ENCODE assay signal across 7 mouse cellular contexts in genomic region chr2:128122491-128122890, GRCm38 (mm10). TPM values are rescaled to one million over a fixed set of nuclear protein-coding genes. Genes with fewer than 3 reads are reported as not detected.
DNase-seq lines count a peak whose midpoint lies in the region; ATAC-seq and TF ChIP-seq lines count a peak whose summit lies in the region.

No protein-coding gene starts in this region.

- H3K9me3 ChIP-seq in MEL (replicated peaks; ENCODE audit: insufficient read depth, low read length), result no peaks in the 10 kb centered on the region
- no peaks in the 10 kb centered on the region for H3K9me3 ChIP-seq in forebrain, postnatal 0 days (ENCODE audit: low read length)
- no peaks in the 10 kb centered on the region for H3K9me3 ChIP-seq in hindbrain, embryonic 14.5 days (ENCODE audit: control insufficient read depth, low read length)

- TF ChIP-seq RAD21 in MEL (IDR thresholded peaks at IDR 0.05; ENCODE audit: low read depth, low read length), result peak; percentile 81

- DNase-seq in MEL (ENCODE audit: low read depth, low spot score), result peak; percentile 79
- peak; percentile 85 for DNase-seq in brain, embryonic 14.5 days (ENCODE audit: low read depth)
- DNase-seq in forebrain, postnatal 0 days, result peak; percentile 80
- DNase-seq in hindbrain, embryonic 14.5 days (ENCODE audit: low spot score), result peak; percentile 67
- DNase-seq in left cerebral cortex, postnatal 4 days, result peak; percentile 69
- peak; percentile 80 for DNase-seq in mesoderm, embryonic 11.5 days (ENCODE audit: low read depth, low spot score)
- peak; percentile 58 for DNase-seq in right cerebral cortex, postnatal 4 days

- 4% methylated on average over 9 of the region's 9 CpGs for WGBS in forebrain, postnatal 0 days
- 1% methylated on average over 9 of the region's 9 CpGs for WGBS in hindbrain, embryonic 14.5 days

- intact Hi-C loops in left cerebral cortex, postnatal 4 days (cut with DNase I), result loop anchor here (2.0 to 5.0 kb wide), 3 partner anchors 230 to 450 kb away; no protein-coding TSS in a partner anchor

- H3K36me3 ChIP-seq in MEL (ENCODE audit: control insufficient read depth in 1 of 2, insufficient read depth in 2 of 2, low read length in 2 of 2), result no peaks in the 10 kb centered on the region; a peak in 1 of 4 replicates
- no peaks in the 10 kb centered on the region for H3K36me3 ChIP-seq in forebrain, postnatal 0 days (ENCODE audit: insufficient read depth)
- no peaks in the 10 kb centered on the region for H3K36me3 ChIP-seq in hindbrain, embryonic 14.5 days (replicated peaks; ENCODE audit: control insufficient read depth, insufficient read depth)

- TF ChIP-seq POLR2A in MEL (IDR thresholded peaks at IDR 0.05; ENCODE audit: control insufficient read depth in 1 of 2, insufficient read depth in 1 of 2, low read depth in 1 of 2, low read length in 2 of 2, poor library complexity in 1 of 2), result no peak
- TF ChIP-seq POLR2A in brain, embryonic 14.5 days (IDR thresholded peaks at IDR 0.05; ENCODE audit: borderline replicate concordance, extremely low read depth, insufficient read depth, insufficient read length, poor library complexity, severe bottlenecking), result no peak

- no peak overlapping the region for H3K4me3 ChIP-seq in MEL (ENCODE audit: control insufficient read depth in 1 of 2, insufficient read depth in 1 of 2, low read depth in 2 of 2, low read length in 2 of 2)
- H3K4me3 ChIP-seq in forebrain, postnatal 0 days (ENCODE audit: low read depth, low read length), result 0 out of 2 replicates have a peak overlapping the region, but pooled peaks have one; percentile 21
- peak overlapping the region; percentile 77 for H3K4me3 ChIP-seq in hindbrain, embryonic 14.5 days (replicated peaks; ENCODE audit: low read length)

- H3K79me2 ChIP-seq in MEL (ENCODE audit: control insufficient read depth, insufficient read depth, low read length, poor library complexity), result no peaks in the 10 kb centered on the region

- no peaks in the 10 kb centered on the region for H3K27me3 ChIP-seq in MEL (ENCODE audit: control insufficient read depth in 1 of 2, insufficient read depth in 2 of 2, low read length in 2 of 2)
- H3K27me3 ChIP-seq in forebrain, postnatal 0 days (ENCODE audit: insufficient read depth, low read length), result peaks cover 32% of the 10 kb centered on the region
- H3K27me3 ChIP-seq in hindbrain, embryonic 14.5 days (ENCODE audit: control insufficient read depth, insufficient read depth, low read length), result peaks cover 36% of the 10 kb centered on the region

- peak overlapping the region; percentile 38; the same call in 1 of the 2 replicates for H3K9ac ChIP-seq in MEL (ENCODE audit: control insufficient read depth, low read depth, low read length, poor library complexity, severe bottlenecking)
- H3K9ac ChIP-seq in forebrain, postnatal 0 days, result no peak overlapping the region
- no peak overlapping the region for H3K9ac ChIP-seq in hindbrain, embryonic 14.5 days

- no peak for TF ChIP-seq EP300 in MEL (IDR thresholded peaks at IDR 0.05; ENCODE audit: low read depth in 1 of 2, low read length in 2 of 2)

- TF ChIP-seq CTCF in MEL (IDR thresholded peaks at IDR 0.05 in 2 of 3, conservative IDR thresholded peaks at IDR 0.05 in 1 of 3; ENCODE audit: control insufficient read depth in 1 of 3, insufficient read depth in 1 of 3, low read depth in 2 of 3, low read length in 3 of 3, poor library complexity in 1 of 3, severe bottlenecking in 1 of 3), result peak; percentile 53 to 83 (median 67)
- peak; percentile 84; the same call in 1 of the 2 replicates for TF ChIP-seq CTCF in brain, embryonic 14.5 days (IDR thresholded peaks at IDR 0.05; ENCODE audit: borderline replicate concordance, extremely low read depth, insufficient read depth, insufficient read length)
- peak; percentile 93 for TF ChIP-seq CTCF in forebrain, postnatal 0 days (IDR thresholded peaks at IDR 0.05; ENCODE audit: low read depth)

- H3K27ac ChIP-seq in MEL (ENCODE audit: control insufficient read depth, low read depth, low read length), result no peak overlapping the region
- no peak overlapping the region for H3K27ac ChIP-seq in forebrain, postnatal 0 days (ENCODE audit: low read depth, low read length)
- no peak overlapping the region for H3K27ac ChIP-seq in hindbrain, embryonic 14.5 days

- H3K4me1 ChIP-seq in MEL (ENCODE audit: control insufficient read depth in 1 of 2, insufficient read depth in 2 of 2, low read length in 2 of 2), result peaks cover 0 to 5% of the 10 kb centered on the region in 2 experiments; a peak in 1 of 4 replicates
- peaks cover 9% of the 10 kb centered on the region for H3K4me1 ChIP-seq in forebrain, postnatal 0 days (ENCODE audit: insufficient read depth)
- peaks cover 26% of the 10 kb centered on the region for H3K4me1 ChIP-seq in hindbrain, embryonic 14.5 days (replicated peaks; ENCODE audit: control insufficient read depth, insufficient read depth, low read length)

- H3K4me2 ChIP-seq in forebrain, postnatal 0 days (ENCODE audit: low read depth), result peak overlapping the region; percentile 35
- H3K4me2 ChIP-seq in hindbrain, embryonic 14.5 days (replicated peaks), result peak overlapping the region; percentile 89

- no peak for ATAC-seq in forebrain, postnatal 0 days
- no peak for ATAC-seq in hindbrain, embryonic 14.5 days (ENCODE audit: low FRiP score)

TF ChIP-seq in MEL, 35 proteins besides CTCF, POLR2A, EP300 and RAD21:
- TF ChIP-seq UBTF (IDR thresholded peaks at IDR 0.05; ENCODE audit: borderline replicate concordance, insufficient read depth, low read depth, low read length), result no peak
- 0 out of 2 replicates have a peak, but pooled peaks have one; percentile 26 for TF ChIP-seq SIN3A (IDR thresholded peaks at IDR 0.05; ENCODE audit: low read length)
- no peak for TF ChIP-seq JUND (IDR thresholded peaks at IDR 0.05; ENCODE audit: low read depth, low read length)
- TF ChIP-seq CHD2 (IDR thresholded peaks at IDR 0.05; ENCODE audit: low read length), result no peak
- no peak for TF ChIP-seq TCF12 (IDR thresholded peaks at IDR 0.05; ENCODE audit: low read depth, low read length)
- TF ChIP-seq MAFK (IDR thresholded peaks at IDR 0.05; ENCODE audit: borderline replicate concordance, low read depth, low read length), result no peak
- TF ChIP-seq GATA1 (IDR thresholded peaks at IDR 0.05; ENCODE audit: low read depth, low read length), result no peak
- no peak for TF ChIP-seq E2F4 (IDR thresholded peaks at IDR 0.05; ENCODE audit: borderline replicate concordance, low read depth, low read length)
- TF ChIP-seq ZNF384 (IDR thresholded peaks at IDR 0.05; ENCODE audit: low read depth, low read length), result no peak
- no peak for TF ChIP-seq POLR2AphosphoS5 (IDR thresholded peaks at IDR 0.05; ENCODE audit: borderline replicate concordance, low read depth, low read length)
- no peak for TF ChIP-seq MAZ (IDR thresholded peaks at IDR 0.05; ENCODE audit: low read depth, low read length)
- TF ChIP-seq MYC (IDR thresholded peaks at IDR 0.05; ENCODE audit: low read depth, low read length), result no peak
- no peak for TF ChIP-seq BHLHE40 (IDR thresholded peaks at IDR 0.05; ENCODE audit: borderline replicate concordance, low read depth, low read length)
- no peak for TF ChIP-seq RCOR1 (IDR thresholded peaks at IDR 0.05; ENCODE audit: low read depth, low read length)
- no peak for TF ChIP-seq TBP (IDR thresholded peaks at IDR 0.05; ENCODE audit: low read depth, low read length)
- no peak for TF ChIP-seq MXI1 (IDR thresholded peaks at IDR 0.05; ENCODE audit: low read depth, low read length)
- TF ChIP-seq SMC3 (IDR thresholded peaks at IDR 0.05; ENCODE audit: low read depth, low read length), result peak; percentile 96
- TF ChIP-seq KAT2A (conservative IDR thresholded peaks at IDR 0.05; ENCODE audit: low read depth, low read length), result no peak
- TF ChIP-seq GABPA (IDR thresholded peaks at IDR 0.05; ENCODE audit: low read depth, low read length), result no peak
- no peak for TF ChIP-seq MYB (IDR thresholded peaks at IDR 0.05; ENCODE audit: low read depth, low read length)
- TF ChIP-seq ELF1 (IDR thresholded peaks at IDR 0.05; ENCODE audit: low read depth, low read length), result no peak
- no peak for TF ChIP-seq ZKSCAN1 (IDR thresholded peaks at IDR 0.05; ENCODE audit: low read depth, low read length)
- TF ChIP-seq POLR2AphosphoS2 (IDR thresholded peaks at IDR 0.05; ENCODE audit: low read length), result no peak
- no peak for TF ChIP-seq NRF1 (IDR thresholded peaks at IDR 0.05; ENCODE audit: insufficient read depth, low read depth, low read length, poor library complexity, severe bottlenecking)
- TF ChIP-seq USF2 (IDR thresholded peaks at IDR 0.05; ENCODE audit: borderline replicate concordance in 1 of 2, insufficient read depth in 1 of 2, low read depth in 1 of 2, low read length in 2 of 2), result no peak
- TF ChIP-seq ZC3H11A (IDR thresholded peaks at IDR 0.05; ENCODE audit: low read depth, low read length), result peak; percentile 85

RNA-seq across cellular contexts. Expression of gene Bcl2l11, which starts 3.3 kb away (rescaled TPM):
- 1.6 and 2.3 TPM in 2 replicates for total RNA-seq in MEL (2012; rRNA removed)
- 1 to 10 TPM in 1 of 2 experiments, not detected in 1; 6.3 TPM for polyA plus RNA-seq in MEL (2012; ENCODE audit: insufficient read depth in 1 of 2, insufficient read length in 2 of 2, low read depth in 1 of 2, low replicate concordance in 2 of 2, missing spikeins in 1 of 2)
- polyA plus RNA-seq in brain, embryonic 14.5 days (2012; rRNA removed), result 13.8 and 17.0 TPM in 2 replicates
- 5.2 and 11.2 TPM in 2 replicates for total RNA-seq in forebrain, postnatal 0 days (2014; rRNA removed)
- polyA plus RNA-seq in forebrain, postnatal 0 days (2015; fragmentation: Nextera tagmentation; extraction: Ambion mirVana), result 4.9 and 6.7 TPM in 2 replicates
- 12.2 and 12.9 TPM in 2 replicates for polyA plus RNA-seq in hindbrain, embryonic 14.5 days (2014; fragmentation: Nextera tagmentation; extraction: Ambion mirVana)
- total RNA-seq in left cerebral cortex, postnatal 4 days (2021), result 1 to 10 TPM; 7.1 to 8.9 TPM

Comparison
In these comparisons a context has a peak if more than half of its experiments do, and no peak if none do; other contexts are left out.
1. H3K4me3 ChIP-seq: peak in forebrain, postnatal 0 days (single experiment) and hindbrain, embryonic 14.5 days (single experiment); none in MEL (0 of 2).
2. Peak in every context shown above with its lines, with median percentiles within 50 percentile points of each other: DNase-seq and CTCF ChIP-seq.